Mouse (Mus musculus) naive thymus-derived CD4-positive, alpha-beta T cell, adult 2 months (primary cell): ENCODE results near the gene Rasa4.
A peak's percentile ranks its signal among the peaks of the same experiment; 100 is the strongest.
"Not testable (repeated sequence)": the region's sequence is repeated elsewhere in the genome, so short reads cannot be mapped to it uniquely, and the experiment has no call there.

Experiments
- DNase-seq: peaks from one replicate; pipeline ENCODE4 v3.0.0-alpha.2; 2011; ENCODE audit warnings: low read depth

Gene Rasa4

DNA sequence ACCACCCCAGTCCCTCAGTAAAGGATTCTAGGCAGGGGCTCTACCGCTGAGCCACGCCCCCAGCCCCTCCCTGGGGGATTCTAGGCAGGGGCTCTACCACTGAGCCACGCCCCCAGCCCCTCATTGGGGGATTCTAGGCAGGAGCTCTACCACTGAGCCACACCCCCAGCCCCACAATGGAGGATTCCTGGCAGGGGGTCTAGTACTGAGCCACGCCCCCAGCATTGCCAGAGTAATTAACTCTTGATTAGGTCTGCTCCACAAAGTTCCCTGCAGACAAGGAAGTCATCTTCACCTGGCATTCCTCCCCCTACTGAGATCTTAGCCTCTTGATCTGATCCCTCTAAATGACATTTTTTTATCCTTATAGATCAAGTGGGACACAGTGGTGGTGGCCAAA, 29.8 kb downstream of the Rasa4 start:
- DNase-seq = not testable (repeated sequence)

- DNase-seq = peak; percentile 99
Observed at GRCm38 (mm10) chr5:136115891-136116783, 32.4 kb downstream of the Rasa4 start, which contains the start of gene Polr2j. Gene Polr2j (plus strand): TSS chr5:136116631.

DNA sequence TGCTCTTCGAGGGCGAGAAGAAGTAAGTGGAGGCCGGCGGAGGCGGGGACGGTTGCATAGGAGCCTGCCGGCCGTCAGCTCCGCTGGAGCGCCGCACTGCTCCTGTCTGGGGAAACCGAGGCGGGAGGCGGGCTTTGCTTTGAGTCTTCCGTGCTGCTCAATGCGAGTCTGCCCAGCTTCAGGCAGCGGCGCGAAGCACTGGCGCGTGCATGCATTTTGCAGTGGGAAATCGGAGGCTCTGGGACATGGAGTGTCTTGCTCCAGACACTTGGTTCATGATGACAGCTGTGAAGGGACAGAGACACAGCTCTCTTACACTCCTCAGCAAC, 33.0 kb downstream of the Rasa4 start:
- DNase-seq = no peak

DNA sequence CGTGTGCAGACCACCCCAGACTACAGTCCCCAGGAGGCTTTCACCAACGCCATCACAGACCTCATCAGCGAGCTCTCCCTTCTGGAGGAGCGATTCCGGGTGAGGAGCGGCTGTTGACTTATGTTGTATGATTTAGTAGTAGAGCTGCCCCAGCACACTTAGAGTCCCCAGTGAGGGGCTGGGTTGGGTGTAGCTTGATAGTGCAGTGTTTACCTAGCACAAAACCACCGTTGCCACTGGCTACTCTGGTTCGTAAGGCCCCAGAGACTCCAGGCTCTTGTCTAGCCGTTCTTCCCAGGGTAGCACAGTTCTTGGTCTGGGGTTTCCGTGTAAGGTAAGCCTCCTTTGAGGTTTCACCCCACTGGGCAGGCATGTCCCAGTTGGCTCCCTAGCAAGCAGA, 38.4 kb downstream of the Rasa4 start:
- DNase-seq = no peak

DNA sequence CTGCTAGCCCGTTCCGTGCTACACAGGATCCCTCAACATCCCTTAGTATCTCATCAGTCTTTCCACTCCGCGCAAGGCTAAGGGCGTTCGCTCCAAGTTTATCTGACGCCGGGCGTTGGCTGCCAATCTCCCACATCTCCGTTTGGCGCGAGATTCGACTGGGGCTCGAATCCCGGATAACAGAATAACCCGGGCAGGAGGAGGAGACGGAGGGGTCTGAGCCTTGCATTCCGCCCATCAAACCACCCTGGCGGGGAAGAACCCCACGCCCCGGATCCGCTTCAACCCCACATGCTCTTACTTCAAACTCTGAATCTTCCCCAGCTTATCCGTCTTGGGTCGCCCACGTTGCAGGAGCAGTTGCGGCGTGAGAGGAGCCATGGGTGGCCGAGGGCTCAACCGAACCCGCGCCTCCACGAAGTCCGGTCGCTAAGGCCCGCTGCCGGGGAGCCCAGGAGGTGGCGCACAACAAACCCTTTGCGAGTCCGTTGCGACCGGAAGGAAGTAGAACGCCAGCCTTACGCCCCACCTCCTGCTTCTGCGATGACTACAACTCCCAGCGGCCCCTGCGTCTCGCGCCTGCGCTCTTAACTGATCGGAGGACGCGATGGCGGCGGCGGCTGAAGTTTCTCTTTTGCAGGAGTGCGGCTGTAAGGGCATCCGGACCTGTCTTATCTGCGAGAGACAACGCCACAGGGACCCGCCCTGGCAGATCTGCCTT, 52.0 kb downstream of the Rasa4 start, which contains the start of the genes Lrwd1 and Alkbh4:
Lrwd1 (minus strand) TSS at position 504 of the 721 bp plus-strand sequence.
Alkbh4 (plus strand) TSS at position 576 of the 721 bp plus-strand sequence.
- DNase-seq = peak; percentile 98

DNA sequence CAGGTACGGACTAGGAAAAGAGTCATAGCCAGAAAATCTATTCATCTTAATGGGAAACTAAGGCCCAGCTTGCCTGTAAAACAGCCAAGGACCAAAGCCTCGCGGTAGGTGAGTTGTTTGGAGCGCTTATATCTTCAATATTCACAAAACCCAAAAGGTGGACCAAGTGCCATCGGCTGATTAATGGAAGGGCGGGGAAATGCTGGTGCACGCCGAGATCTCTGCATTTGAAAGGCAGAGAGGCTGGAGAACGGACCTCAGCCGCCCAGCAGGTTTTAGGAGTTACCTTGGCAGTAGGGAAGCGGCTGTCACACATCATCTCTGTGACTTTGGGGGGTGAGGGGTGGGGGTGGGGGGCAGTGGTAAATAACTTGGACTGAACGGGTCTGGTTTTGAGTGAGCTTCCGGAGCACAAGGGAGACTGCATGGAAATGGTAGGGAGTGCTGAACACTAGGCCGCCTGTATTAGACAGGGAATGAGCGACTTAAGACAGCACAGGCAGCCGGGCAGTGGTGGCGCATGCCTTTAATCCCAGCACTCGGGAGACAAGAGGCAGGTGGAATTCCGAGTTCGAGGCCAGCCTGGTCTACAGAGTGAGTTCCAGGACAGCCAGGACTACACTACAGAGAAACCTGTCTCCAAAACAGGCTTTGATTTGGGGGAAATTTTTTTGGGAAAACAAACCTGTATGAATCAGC, 52.7 kb downstream of the Rasa4 start:
- no peak for DNase-seq

- DNase-seq = peak; percentile 85
Observed at GRCm38 (mm10) chr5:136137658-136138274, 54.0 kb downstream of the Rasa4 start.

- no peak for DNase-seq
Observed at GRCm38 (mm10) chr5:136139393-136139792, 55.7 kb downstream of the Rasa4 start.

GRCm38 (mm10) chr5:136140057-136140482, 56.4 kb downstream of the Rasa4 start:
- DNase-seq = no peak

- peak; percentile 55 for DNase-seq
Observed at GRCm38 (mm10) chr5:136142746-136143145, 59.0 kb downstream of the Rasa4 start.

GRCm38 (mm10) chr5:136143161-136143755, 59.5 kb downstream of the Rasa4 start:
- DNase-seq = peak; percentile 58

DNA sequence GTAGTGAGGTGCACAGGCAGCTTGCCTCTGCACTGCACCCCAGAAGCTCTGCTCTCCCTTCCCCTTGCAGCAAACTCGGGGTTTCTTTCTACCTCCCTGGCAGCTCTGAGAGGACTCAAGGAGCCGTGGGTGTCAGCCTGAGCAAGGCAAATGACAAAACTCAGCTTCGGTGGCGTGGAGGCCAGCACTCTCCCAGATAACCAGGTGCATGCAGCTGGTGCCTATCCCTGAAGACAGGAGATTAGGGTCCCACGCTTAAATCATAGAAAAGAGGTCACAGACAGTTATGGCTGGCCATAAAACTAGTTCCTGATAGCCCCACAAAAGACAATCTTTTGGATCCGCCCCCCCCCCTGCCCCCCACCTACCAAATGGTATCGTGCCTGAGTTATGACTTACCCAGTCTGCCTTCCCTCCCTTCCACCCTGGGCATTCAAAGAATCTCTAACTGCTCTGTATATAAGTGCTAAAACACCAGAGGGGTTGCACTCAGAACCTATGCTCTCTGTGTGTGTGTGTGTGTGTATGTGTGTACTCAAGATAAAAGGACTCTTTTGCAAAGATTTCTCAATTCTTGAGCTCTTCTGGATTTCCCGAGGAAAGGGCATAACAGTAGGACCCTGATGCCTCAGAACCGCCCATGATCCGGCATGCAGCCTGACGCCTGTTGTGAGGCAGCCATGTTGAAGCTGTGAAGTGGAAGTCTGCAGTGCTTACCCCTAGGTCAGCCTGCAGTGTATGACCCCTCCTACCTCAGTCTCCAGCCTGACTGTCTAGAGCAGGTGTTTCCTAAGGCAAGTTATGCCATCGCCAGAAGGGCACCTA, 61.1 kb downstream of the Rasa4 start:
- DNase-seq = peak; percentile 40

GRCm38 (mm10) chr5:136146936-136147335, 63.2 kb downstream of the Rasa4 start:
- DNase-seq = peak; percentile 77

GRCm38 (mm10) chr5:136147704-136148103, 64.0 kb downstream of the Rasa4 start:
- no peak for DNase-seq

DNA sequence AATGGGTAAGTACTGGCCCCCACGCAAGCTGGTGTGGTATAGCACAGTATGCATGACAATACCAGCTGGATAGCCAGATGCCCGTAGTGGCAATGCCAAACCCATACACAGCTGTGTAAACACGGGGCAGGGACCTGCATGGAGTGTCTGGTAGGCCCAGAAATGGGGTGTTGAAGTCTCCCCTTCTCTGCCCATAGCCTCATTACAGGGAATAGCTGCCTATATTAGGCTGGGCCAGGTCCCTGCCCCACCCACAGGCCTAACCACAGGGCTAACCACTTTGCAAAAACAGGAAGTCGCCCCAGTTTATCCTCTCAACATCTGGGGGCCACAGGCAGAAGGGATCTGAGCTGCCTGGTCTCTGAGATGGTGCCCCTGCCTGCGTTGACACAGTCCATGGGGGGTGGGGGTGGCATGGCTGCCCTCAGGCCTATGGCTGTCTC, 65.4 kb downstream of the Rasa4 start:
- peak; percentile 55 for DNase-seq

DNA sequence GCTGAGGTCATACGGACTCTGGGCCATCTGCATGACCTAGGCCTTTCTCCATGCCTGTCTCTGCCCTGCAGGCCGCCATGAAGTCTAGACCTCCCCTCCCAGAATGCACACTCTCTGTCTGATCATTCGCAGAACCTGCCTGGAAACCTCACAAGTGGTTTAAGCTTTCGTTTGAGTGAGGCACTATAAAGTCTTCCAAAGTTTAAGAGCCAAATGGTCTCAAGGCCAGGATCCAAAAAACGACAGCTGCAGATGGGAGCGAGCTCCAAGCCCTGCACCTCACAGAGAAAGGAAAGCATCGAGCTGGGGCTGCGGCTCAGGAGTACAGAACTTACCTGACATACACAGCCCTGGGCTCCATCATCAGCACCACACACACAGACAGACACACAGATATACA, 68.6 kb downstream of the Rasa4 start:
- DNase-seq = no peak

GRCm38 (mm10) chr5:136155399-136155798, 71.7 kb downstream of the Rasa4 start:
- no peak for DNase-seq

DNA sequence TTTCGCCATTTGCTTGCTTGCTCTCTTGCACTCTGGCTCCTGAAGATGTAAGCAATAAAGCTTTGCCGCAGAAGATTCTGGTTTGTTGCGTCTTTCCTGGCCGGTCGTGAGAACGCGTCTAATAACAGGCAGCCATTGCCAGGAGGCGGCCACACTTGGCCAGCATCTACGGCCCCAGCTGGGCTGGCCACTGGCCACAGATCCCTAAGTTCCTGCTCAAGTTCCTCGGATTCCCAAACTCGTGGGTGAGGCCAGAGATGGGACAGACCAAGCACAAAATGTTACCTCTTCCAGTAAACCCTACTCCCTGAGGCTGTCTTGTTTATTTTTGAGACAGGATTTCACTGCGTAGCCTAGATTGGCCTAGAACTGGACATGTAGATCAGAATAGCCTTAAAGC, 76.4 kb downstream of the Rasa4 start:
- DNase-seq = not testable (repeated sequence)
